Mouse (Mus musculus) limb, embryonic 11.5 days (tissue): Measurements from ENCODE around the gene Dnah12. TPM values are rescaled to one million over a fixed set of nuclear protein-coding genes. Genes with fewer than 3 reads are reported as not detected.

Experiments
- ATAC-seq: fragments of 200-750 bp; cut with Nextera tagmentation; 2 replicates; pipeline ENCODE4 v1.8.0; 2017; ENCODE audit warnings: low read depth; ENCODE audit not compliant: insufficient number of reproducible peaks, low FRiP score, low TSS enrichment
- DNase-seq: peaks from one replicate; pipeline ENCODE4 v3.0.0-alpha.2; 2015; ENCODE audit warnings: low spot score
- H3K27ac ChIP-seq: fragments of 300-500 bp; sonication (generic); replicated peaks from 2 replicates; pipeline ENCODE4 v1.5.1; 2014; ENCODE audit warnings: low read depth, mild to moderate bottlenecking, low read length
- H3K27me3 ChIP-seq: fragments of 300-500 bp; sonication (generic); 2 replicates; pipeline ENCODE4 v1.6.1; 2014; ENCODE audit warnings: mild to moderate bottlenecking, low read length, mixed read lengths; ENCODE audit not compliant: control insufficient read depth, insufficient read depth
- H3K36me3 ChIP-seq: fragments of 300-500 bp; sonication (generic); 2 replicates; pipeline ENCODE4 v1.6.1; 2014; ENCODE audit warnings: mild to moderate bottlenecking, low read length, moderate library complexity, mixed read lengths; ENCODE audit not compliant: control insufficient read depth, insufficient read depth
- H3K4me1 ChIP-seq: fragments of 300-500 bp; sonication (generic); 2 replicates; pipeline ENCODE4 v1.6.1; 2014; ENCODE audit warnings: low read length, mixed read lengths; ENCODE audit not compliant: control insufficient read depth, insufficient read depth
- H3K4me2 ChIP-seq: fragments of 300-500 bp; sonication (generic); 2 replicates; pipeline ENCODE4 v1.6.1; 2014; ENCODE audit warnings: low read depth, mild to moderate bottlenecking, moderate library complexity; ENCODE audit not compliant: severe bottlenecking
- H3K4me3 ChIP-seq: fragments of 300-500 bp; sonication (generic); 2 replicates; pipeline ENCODE4 v1.5.1; 2014; ENCODE audit warnings: low read depth, low read length
- H3K9ac ChIP-seq: fragments of 300-500 bp; sonication (generic); 2 replicates; pipeline ENCODE4 v1.6.1; 2014; ENCODE audit warnings: mild to moderate bottlenecking, low read length
- H3K9me3 ChIP-seq: fragments of 300-500 bp; sonication (generic); 2 replicates; pipeline ENCODE4 v1.6.1; 2016; ENCODE audit warnings: low read length; ENCODE audit not compliant: control insufficient read depth
- WGBS: fragments of 180-500 bp; shearing (Covaris S2); extraction: QIAGEN DNeasy Blood & Tissue Kit; methylation state at CpG from one replicate; pipeline ENCODE4 v1.1.7; 2014; 5-methylcytosine and 5-hydroxymethylcytosine counted together
- polyA plus RNA-seq: library from polyadenylated mRNA; unstranded; fragments of >200 nt; fragmentation: Nextera tagmentation; extraction: Ambion mirVana; gene quantifications from 2 replicates; pipeline ENCODE4 v1.2.1, GENCODE M21; 2014

Gene Dnah12
- polyA plus RNA-seq, 1 experiment from 2014 or later = not detected

GRCm38 (mm10) chr14:26764827-26765226, 71.8 kb downstream of the Dnah12 start:
- H3K27ac ChIP-seq = no peak overlapping the region
- no peak overlapping the region for H3K4me2 ChIP-seq
- H3K27me3 ChIP-seq = no peaks in the 10 kb centered on the region
- no peaks in the 10 kb centered on the region for H3K36me3 ChIP-seq
- DNase-seq = no peak
- no peaks in the 10 kb centered on the region for H3K4me1 ChIP-seq
- no peak overlapping the region for H3K4me3 ChIP-seq
- H3K9me3 ChIP-seq = no peaks in the 10 kb centered on the region
- no peak overlapping the region for H3K9ac ChIP-seq
- 83% methylated on average over 6 of the region's 6 CpGs for WGBS
- no peak for ATAC-seq

GRCm38 (mm10) chr14:26768195-26768594, 75.1 kb downstream of the Dnah12 start:
- no peak overlapping the region for H3K4me3 ChIP-seq
- H3K9me3 ChIP-seq = no peaks in the 10 kb centered on the region
- no peaks in the 10 kb centered on the region for H3K36me3 ChIP-seq
- no peaks in the 10 kb centered on the region for H3K27me3 ChIP-seq
- WGBS = 80% methylated on average over 4 of the region's 4 CpGs
- DNase-seq = no peak
- H3K4me1 ChIP-seq = no peaks in the 10 kb centered on the region
- H3K27ac ChIP-seq = no peak overlapping the region
- H3K4me2 ChIP-seq = no peak overlapping the region
- H3K9ac ChIP-seq = no peak overlapping the region
- no peak for ATAC-seq

- ATAC-seq (no peak), DNase-seq (no peak)
- no peak overlapping the region for H3K4me3 ChIP-seq
- H3K9me3 ChIP-seq = no peaks in the 10 kb centered on the region
- H3K9ac ChIP-seq = no peak overlapping the region
- no peaks in the 10 kb centered on the region for H3K27me3 ChIP-seq
- WGBS = 88% methylated on average over 4 of the region's 4 CpGs
- no peaks in the 10 kb centered on the region for H3K4me1 ChIP-seq
- H3K27ac ChIP-seq = no peak overlapping the region
- H3K4me2 ChIP-seq = no peak overlapping the region
- no peaks in the 10 kb centered on the region for H3K36me3 ChIP-seq
These were observed 80.5 kb downstream of the Dnah12 start for GRCm38 (mm10) chr14:26773536-26773935.

GRCm38 (mm10) chr14:26783731-26784130, 90.7 kb downstream of the Dnah12 start:
- H3K36me3 ChIP-seq = no peaks in the 10 kb centered on the region
- no peak overlapping the region for H3K4me2 ChIP-seq
- ATAC-seq (no peak), DNase-seq (no peak)
- H3K27ac ChIP-seq = no peak overlapping the region
- WGBS = 77% methylated on average over 4 of the region's 4 CpGs
- H3K27me3 ChIP-seq = no peaks in the 10 kb centered on the region
- no peaks in the 10 kb centered on the region for H3K4me1 ChIP-seq
- H3K4me3 ChIP-seq = no peak overlapping the region
- H3K9me3 ChIP-seq = no peaks in the 10 kb centered on the region
- no peak overlapping the region for H3K9ac ChIP-seq

GRCm38 (mm10) chr14:26785695-26786094, 92.6 kb downstream of the Dnah12 start:
- H3K4me1 ChIP-seq = no peaks in the 10 kb centered on the region
- H3K4me2 ChIP-seq = no peak overlapping the region
- ATAC-seq = no peak
- no peaks in the 10 kb centered on the region for H3K9me3 ChIP-seq
- no peak overlapping the region for H3K9ac ChIP-seq
- 53% methylated on average over 4 of the region's 4 CpGs for WGBS
- no peak overlapping the region for H3K4me3 ChIP-seq
- DNase-seq = peak; percentile 27
- no peaks in the 10 kb centered on the region for H3K36me3 ChIP-seq
- no peaks in the 10 kb centered on the region for H3K27me3 ChIP-seq
- no peak overlapping the region for H3K27ac ChIP-seq

GRCm38 (mm10) chr14:26794431-26794830, 101.4 kb downstream of the Dnah12 start:
- WGBS = 85% methylated on average over 2 of the region's 2 CpGs
- no peak overlapping the region for H3K9ac ChIP-seq
- no peaks in the 10 kb centered on the region for H3K36me3 ChIP-seq
- H3K4me3 ChIP-seq = no peak overlapping the region
- DNase-seq (no peak), ATAC-seq (no peak)
- no peak overlapping the region for H3K27ac ChIP-seq
- no peaks in the 10 kb centered on the region for H3K9me3 ChIP-seq
- no peaks in the 10 kb centered on the region for H3K4me1 ChIP-seq
- no peak overlapping the region for H3K4me2 ChIP-seq
- H3K27me3 ChIP-seq = no peaks in the 10 kb centered on the region

GRCm38 (mm10) chr14:26798330-26798729, 105.3 kb downstream of the Dnah12 start:
- H3K4me2 ChIP-seq = no peak overlapping the region
- no peaks in the 10 kb centered on the region for H3K27me3 ChIP-seq
- no peak overlapping the region for H3K27ac ChIP-seq
- no peaks in the 10 kb centered on the region for H3K9me3 ChIP-seq
- ATAC-seq = no peak
- H3K4me3 ChIP-seq = no peak overlapping the region
- no peaks in the 10 kb centered on the region for H3K4me1 ChIP-seq
- no peak for DNase-seq
- 94% methylated on average over 3 of the region's 3 CpGs for WGBS
- no peak overlapping the region for H3K9ac ChIP-seq
- no peaks in the 10 kb centered on the region for H3K36me3 ChIP-seq

GRCm38 (mm10) chr14:26799286-26799685, 106.2 kb downstream of the Dnah12 start:
- no peaks in the 10 kb centered on the region for H3K4me1 ChIP-seq
- 77% methylated on average over 3 of the region's 3 CpGs for WGBS
- ATAC-seq = no peak
- no peak overlapping the region for H3K27ac ChIP-seq
- no peak overlapping the region for H3K4me2 ChIP-seq
- H3K36me3 ChIP-seq = no peaks in the 10 kb centered on the region
- no peak for DNase-seq
- no peaks in the 10 kb centered on the region for H3K9me3 ChIP-seq
- H3K4me3 ChIP-seq = no peak overlapping the region
- H3K27me3 ChIP-seq = no peaks in the 10 kb centered on the region
- H3K9ac ChIP-seq = no peak overlapping the region

GRCm38 (mm10) chr14:26805500-26805899, 112.4 kb downstream of the Dnah12 start:
- DNase-seq (no peak), ATAC-seq (no peak)
- Histone ChIP-seq H3K4me3 (no peak overlapping the region), H3K4me2 (no peak overlapping the region), H3K27ac (no peak overlapping the region), H3K9ac (no peak overlapping the region), H3K9me3 (no peaks in the 10 kb centered on the region), H3K36me3 (no peaks in the 10 kb centered on the region), H3K27me3 (no peaks in the 10 kb centered on the region), H3K4me1 (no peaks in the 10 kb centered on the region)
- 83% methylated on average over 7 of the region's 7 CpGs for WGBS
